Mouse (Mus musculus) large intestine, adult 2 months (tissue): Measurements from ENCODE around the gene Lrig1. TPM values are rescaled to one million over a fixed set of nuclear protein-coding genes. Genes with fewer than 3 reads are reported as not detected.

ENCODE experiments used
- polyA plus RNA-seq: library from polyadenylated mRNA; depleted of rRNA; stranded (reverse); fragments of >200 nt; gene quantifications from 2 replicates; pipeline ENCODE4 v1.2.3, GENCODE M21; 2012; rRNA removed

Lrig1 gene
- polyA plus RNA-seq, 1 experiment = 35.5 TPM

Other genes starting within 250 kb of the Lrig1 start
- gene Slc25a26, start 199.8 kb downstream of the Lrig1 start, polyA plus RNA-seq = 6.6 and 7.4 TPM in 2 replicates